In the genomic region with DNA sequence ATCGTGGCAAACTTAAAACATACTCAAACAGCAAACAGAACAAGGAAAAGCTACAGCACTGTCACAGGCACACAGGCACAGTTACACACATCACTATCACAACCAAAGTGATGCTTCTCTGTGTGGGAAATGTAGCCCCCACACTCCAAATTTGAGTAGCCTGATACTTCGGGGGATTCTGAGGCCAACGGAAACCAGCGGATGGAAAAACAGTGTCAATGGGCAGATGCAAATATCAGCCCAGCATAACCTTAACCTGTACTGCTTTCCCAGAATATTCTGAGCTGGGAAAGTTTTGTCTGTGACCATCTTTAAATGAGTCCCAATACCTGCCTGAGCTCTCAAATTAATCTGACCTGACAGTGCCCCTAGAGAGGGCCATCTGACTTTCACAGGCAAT, we compare ENCODE assay signal across 33 mouse cellular contexts.
"Had no signal": no experiment of that assay in that cellular context is flagged by ENCODE, and none has a peak within 500 bp of the region (broad histone marks: within the 10 kb centered on the region; RNA-seq: fewer than 3 reads in every experiment).

No protein-coding gene starts in this region.

- H3K4me3 ChIP-seq: limb, embryonic 10.5 days; limb, embryonic 12.5 days; limb, embryonic 13.5 days; limb, embryonic 15.5 days; liver, embryonic 12.5 days; liver, embryonic 13.5 days; liver, embryonic 15.5 days; lung, embryonic 15.5 days; midbrain, embryonic 10.5 days; midbrain, embryonic 12.5 days; midbrain, embryonic 13.5 days; midbrain, embryonic 15.5 days; myocyte; neural tube, embryonic 12.5 days; neural tube, embryonic 13.5 days had no signal

- ATAC-seq: liver, embryonic 12.5 days; liver, postnatal 0 days; lung, postnatal 0 days; midbrain, embryonic 13.5 days; midbrain, embryonic 15.5 days; midbrain, embryonic 16.5 days had no signal

- H3K36me3 ChIP-seq: limb, embryonic 10.5 days; limb, embryonic 12.5 days; limb, embryonic 13.5 days; limb, embryonic 15.5 days; liver, embryonic 12.5 days; liver, embryonic 13.5 days; liver, embryonic 15.5 days; lung, embryonic 15.5 days; midbrain, embryonic 10.5 days; midbrain, embryonic 12.5 days; midbrain, embryonic 13.5 days; midbrain, embryonic 15.5 days; neural tube, embryonic 12.5 days; neural tube, embryonic 13.5 days had no signal

- DNase-seq: left cerebral cortex, postnatal 4 days; liver; liver, embryonic 13.5 days; liver, postnatal 0 days; lung, adult 18-20 months; lung, adult 2 months; lung, embryonic 14.5 days; lung, postnatal 10 days; lung, postnatal 14 days; lung, postnatal 36 days; lung, postnatal 4 days; midbrain, embryonic 14.5 days had no signal

- H3K4me2 ChIP-seq: limb, embryonic 12.5 days; limb, embryonic 13.5 days; limb, embryonic 15.5 days; liver, embryonic 11.5 days; liver, embryonic 12.5 days; liver, embryonic 13.5 days; liver, embryonic 15.5 days; lung, embryonic 14.5 days; lung, embryonic 15.5 days; midbrain, embryonic 11.5 days; midbrain, embryonic 12.5 days; midbrain, embryonic 13.5 days; midbrain, embryonic 15.5 days; neural tube, embryonic 12.5 days; neural tube, embryonic 13.5 days had no signal

- H3K4me1 ChIP-seq: limb, embryonic 10.5 days; limb, embryonic 12.5 days; limb, embryonic 13.5 days; limb, embryonic 15.5 days; liver, embryonic 15.5 days; lung, embryonic 15.5 days; midbrain, embryonic 15.5 days; neural tube, embryonic 12.5 days; neural tube, embryonic 13.5 days had no signal

- H3K9me3 ChIP-seq: limb, embryonic 10.5 days; limb, embryonic 12.5 days; limb, embryonic 13.5 days; limb, embryonic 15.5 days; liver, embryonic 12.5 days; liver, embryonic 13.5 days; liver, embryonic 15.5 days; lung, embryonic 15.5 days; megakaryocyte, embryonic 14.5 days; midbrain, embryonic 10.5 days; midbrain, embryonic 12.5 days; midbrain, embryonic 13.5 days; midbrain, embryonic 15.5 days; neural tube, embryonic 12.5 days; neural tube, embryonic 13.5 days had no signal

- H3K27me3 ChIP-seq: limb, embryonic 12.5 days; limb, embryonic 13.5 days; limb, embryonic 15.5 days; liver, embryonic 12.5 days; liver, embryonic 13.5 days; liver, embryonic 15.5 days; lung, embryonic 15.5 days; megakaryocyte, embryonic 14.5 days; midbrain, embryonic 12.5 days; midbrain, embryonic 13.5 days; midbrain, embryonic 15.5 days; neural tube, embryonic 12.5 days; neural tube, embryonic 13.5 days had no signal

- H3K27ac ChIP-seq: limb, embryonic 10.5 days; limb, embryonic 12.5 days; limb, embryonic 13.5 days; limb, embryonic 15.5 days; liver, embryonic 12.5 days; liver, embryonic 13.5 days; liver, embryonic 14.5 days; liver, embryonic 15.5 days; lung, embryonic 15.5 days; macrophage; midbrain, embryonic 10.5 days; midbrain, embryonic 12.5 days; midbrain, embryonic 13.5 days; midbrain, embryonic 15.5 days; neural tube, embryonic 12.5 days; neural tube, embryonic 13.5 days had no signal

- H3K9ac ChIP-seq: limb, embryonic 12.5 days; limb, embryonic 13.5 days; limb, embryonic 15.5 days; liver, embryonic 12.5 days; liver, embryonic 13.5 days; liver, embryonic 14.5 days; liver, embryonic 15.5 days; liver, postnatal 0 days; lung, embryonic 14.5 days; lung, embryonic 15.5 days; midbrain, embryonic 12.5 days; midbrain, embryonic 13.5 days; midbrain, embryonic 15.5 days; neural tube, embryonic 12.5 days; neural tube, embryonic 13.5 days had no signal
